Mouse (Mus musculus) adrenal gland, postnatal 4 days (tissue): ENCODE data around the gene Olfr873. TPM values are rescaled to one million over a fixed set of nuclear protein-coding genes. Genes with fewer than 3 reads are reported as not detected.
"Not testable (repeated sequence)": the region's sequence is repeated elsewhere in the genome, so short reads cannot be mapped to it uniquely, and the experiment has no call there.

ENCODE experiments used
- DNase-seq, 2 experiments: peaks; one replicate each; pipeline ENCODE4 v3.0.0; 2021 to 2022; ENCODE audit warnings: low spot score in 2 of 2, mixed read lengths in 2 of 2
- long read RNA-seq, 2 experiments: library from polyadenylated mRNA; stranded (forward); transcript quantifications; one replicate each; pipeline ENCODE4 v2.0.0; 2021
- total RNA-seq, 2 experiments: library from RNA; stranded (reverse); gene quantifications; 2 replicates each; pipeline ENCODE4 v1.2.3; 2021

The Olfr873 gene
- not detected for total RNA-seq
- long read RNA-seq, experiment 1 = 0 reads
- long read RNA-seq, experiment 2 = 0 reads

DNA sequence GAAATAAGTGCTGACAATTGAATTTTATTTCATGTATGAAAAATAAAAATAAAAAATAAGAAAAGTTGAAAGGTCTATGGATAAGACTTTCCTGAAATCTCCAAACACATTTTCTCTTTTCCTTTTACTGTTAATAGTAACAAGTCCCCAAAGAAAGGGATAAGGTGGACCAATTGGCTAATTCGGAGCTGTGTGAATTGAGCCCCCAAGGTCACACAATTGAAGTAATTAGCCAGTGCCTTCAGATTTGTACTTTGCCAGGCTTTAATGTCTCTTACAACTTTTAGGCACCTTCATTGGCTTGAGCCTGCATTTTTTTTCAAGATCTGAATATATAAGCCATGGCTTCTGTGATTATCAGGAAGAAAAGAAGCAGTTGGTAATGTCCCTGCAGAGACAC, at the start of gene Olfr873:
TSS of gene Olfr873 (plus strand) at position 301 of the 400 bp plus-strand sequence.
- no peak for DNase-seq

DNA sequence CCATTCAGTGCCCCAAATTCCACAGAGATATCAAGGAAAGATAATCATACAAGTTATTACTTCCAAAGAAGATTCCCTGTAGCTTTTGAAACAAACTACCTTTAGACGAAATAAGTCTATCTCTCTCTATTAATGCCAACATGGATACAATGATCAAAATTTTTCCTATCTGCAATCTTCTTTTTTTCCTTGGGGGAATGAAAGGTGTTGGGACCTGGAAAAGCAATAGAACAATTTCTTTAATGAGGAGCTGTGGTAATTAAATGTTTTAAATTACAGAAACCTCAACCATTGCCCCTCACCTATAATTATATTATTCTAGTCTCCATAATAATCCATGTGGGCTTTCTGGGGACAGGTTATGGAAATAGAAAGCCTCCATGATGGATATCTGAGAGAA, 16.3 kb upstream of the Olfr873 start, which contains the start of gene Olfr39:
TSS of gene Olfr39 (plus strand) at position 301 of the 400 bp plus-strand sequence.
- DNase-seq = no peak

DNA sequence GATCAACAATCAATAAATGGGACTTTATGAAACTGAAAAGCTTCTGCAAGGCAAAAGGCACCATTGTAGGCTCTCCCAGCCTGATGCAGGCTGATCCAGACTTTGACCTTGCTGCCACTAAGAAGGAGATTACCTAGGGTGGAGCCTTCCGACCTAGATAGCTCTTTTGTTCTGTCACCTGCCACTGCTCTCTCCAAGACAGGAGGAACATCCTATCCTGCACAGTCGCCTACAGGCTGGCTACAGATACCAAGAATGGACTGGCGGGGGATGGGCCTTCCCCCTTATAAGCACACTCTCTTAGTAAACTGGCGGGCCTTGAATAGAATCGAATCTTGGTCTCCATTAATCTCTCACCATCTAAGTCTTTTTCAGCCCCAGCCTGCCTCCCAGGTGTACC, 2.8 kb upstream of the Olfr873 start:
- not testable (repeated sequence) for DNase-seq

DNA sequence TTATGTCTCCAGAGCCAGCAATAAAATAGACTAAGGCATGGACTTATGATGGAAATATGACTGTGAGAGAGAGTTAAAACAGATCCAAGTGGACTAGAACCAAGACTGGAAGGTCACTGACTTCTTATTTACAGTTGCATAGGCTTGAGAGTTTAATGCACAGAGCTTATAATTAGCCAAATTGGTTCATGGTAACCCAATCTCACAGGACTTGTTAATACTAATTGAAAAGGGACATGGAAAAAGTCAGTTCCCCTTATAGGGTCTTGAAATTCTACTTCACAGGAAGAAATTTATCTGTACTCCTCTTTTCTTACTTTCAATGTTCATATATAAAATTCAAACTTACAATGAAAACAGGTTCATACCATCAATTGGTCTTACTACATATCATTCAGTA, 37.7 kb downstream of the Olfr873 start, which contains the start of gene Olfr18:
TSS of gene Olfr18 (minus strand) at position 101 of the 400 bp plus-strand sequence.
- DNase-seq = no peak

DNA sequence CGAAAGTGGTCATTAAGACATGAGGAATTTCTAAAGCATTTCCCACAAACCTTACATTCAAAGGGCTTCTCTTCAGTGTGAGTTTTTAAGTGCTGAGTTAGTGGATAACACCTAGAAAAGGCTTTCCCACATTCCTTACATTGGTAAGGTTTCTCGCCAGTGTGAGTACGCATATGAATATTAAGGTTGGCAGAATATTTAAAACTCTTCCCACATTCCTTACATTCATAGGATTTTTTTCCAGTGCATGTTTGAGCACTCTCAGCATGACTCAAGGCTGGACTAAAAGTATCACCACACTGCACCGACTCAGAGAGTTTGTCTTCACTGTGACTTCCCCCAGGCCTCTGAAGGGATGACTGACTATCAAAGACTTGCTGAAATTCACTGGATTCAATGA, 50.2 kb downstream of the Olfr873 start:
- DNase-seq = no peak

Other genes with a start within 250 kb of the Olfr873 start
- not detected for gene Olfr867, start 241.0 kb upstream of the Olfr873 start, total RNA-seq
- not detected for gene Olfr868, start 199.9 kb upstream of the Olfr873 start, total RNA-seq
- gene Olfr869, start 169.5 kb upstream of the Olfr873 start, total RNA-seq = not detected
- not detected for gene Olfr870, start 124.5 kb upstream of the Olfr873 start, total RNA-seq
- not detected for gene Olfr871, start 86.3 kb upstream of the Olfr873 start, total RNA-seq
- gene Olfr872, start 61.4 kb upstream of the Olfr873 start, total RNA-seq = not detected
- not detected for gene Olfr39, start 16.2 kb upstream of the Olfr873 start, total RNA-seq
- gene Olfr18, start 37.6 kb downstream of the Olfr873 start, total RNA-seq = under 1 TPM in 1 of 2 experiments, not detected in 1; 0.25 TPM
- 10 to 100 TPM; 14.6 to 15.1 TPM for gene Zfp560, start 86.6 kb downstream of the Olfr873 start, total RNA-seq
- 10 to 100 TPM; 39.4 to 41.6 TPM for gene Zfp26, start 161.6 kb downstream of the Olfr873 start, total RNA-seq
- 10 to 100 TPM; 28.6 TPM for gene Zfp426, start 194.2 kb downstream of the Olfr873 start, total RNA-seq
- gene Zfp266, start 222.9 kb downstream of the Olfr873 start, total RNA-seq = 10 to 100 TPM; 60.4 to 65.1 TPM